Mouse (Mus musculus) CH12.LX (cell line): ENCODE data around the gene Syndig1l.

Source experiments
- CTCF ChIP-seq, 2 experiments: IDR thresholded peaks in 1 of 2; conservative IDR thresholded peaks in 1 of 2; 2 replicates each; pipeline ENCODE4 v1.5.1; 2011 to 2012; ENCODE audit warnings: low read depth in 2 of 2, low read length in 2 of 2, improper control_type of control experiment in 1 of 2, inconsistent platforms in 1 of 2, mild to moderate bottlenecking in 1 of 2, moderate library complexity in 1 of 2
- MAZ ChIP-seq: IDR thresholded peaks from 2 replicates; pipeline ENCODE4 v1.6.1; 2012; ENCODE audit warnings: low read depth, mild to moderate bottlenecking, inconsistent platforms, low read length, improper control_type of control experiment, moderate library complexity
- NRF1 ChIP-seq: IDR thresholded peaks from 2 replicates; pipeline ENCODE4 v1.6.1; 2014; ENCODE audit warnings: low read depth, mild to moderate bottlenecking, inconsistent platforms, low read length, improper control_type of control experiment, moderate library complexity
- POLR2A ChIP-seq: IDR thresholded peaks from 2 replicates; pipeline ENCODE4 v1.6.1; 2011; ENCODE audit warnings: low read depth, mild to moderate bottlenecking, improper control_type of control experiment, low read length
- POLR2AphosphoS2 ChIP-seq: IDR thresholded peaks from 2 replicates; pipeline ENCODE4 v1.6.1; 2011; ENCODE audit warnings: low read depth, low read length, improper control_type of control experiment
- TCF12 ChIP-seq: IDR thresholded peaks from 2 replicates; pipeline ENCODE4 v1.6.1; 2014; ENCODE audit warnings: low read depth, mild to moderate bottlenecking, inconsistent platforms, low read length, improper control_type of control experiment
- USF1 ChIP-seq: IDR thresholded peaks from 2 replicates; pipeline ENCODE4 v1.6.1; 2014; ENCODE audit warnings: low read depth, mild to moderate bottlenecking, inconsistent platforms, low read length, improper control_type of control experiment

DNA sequence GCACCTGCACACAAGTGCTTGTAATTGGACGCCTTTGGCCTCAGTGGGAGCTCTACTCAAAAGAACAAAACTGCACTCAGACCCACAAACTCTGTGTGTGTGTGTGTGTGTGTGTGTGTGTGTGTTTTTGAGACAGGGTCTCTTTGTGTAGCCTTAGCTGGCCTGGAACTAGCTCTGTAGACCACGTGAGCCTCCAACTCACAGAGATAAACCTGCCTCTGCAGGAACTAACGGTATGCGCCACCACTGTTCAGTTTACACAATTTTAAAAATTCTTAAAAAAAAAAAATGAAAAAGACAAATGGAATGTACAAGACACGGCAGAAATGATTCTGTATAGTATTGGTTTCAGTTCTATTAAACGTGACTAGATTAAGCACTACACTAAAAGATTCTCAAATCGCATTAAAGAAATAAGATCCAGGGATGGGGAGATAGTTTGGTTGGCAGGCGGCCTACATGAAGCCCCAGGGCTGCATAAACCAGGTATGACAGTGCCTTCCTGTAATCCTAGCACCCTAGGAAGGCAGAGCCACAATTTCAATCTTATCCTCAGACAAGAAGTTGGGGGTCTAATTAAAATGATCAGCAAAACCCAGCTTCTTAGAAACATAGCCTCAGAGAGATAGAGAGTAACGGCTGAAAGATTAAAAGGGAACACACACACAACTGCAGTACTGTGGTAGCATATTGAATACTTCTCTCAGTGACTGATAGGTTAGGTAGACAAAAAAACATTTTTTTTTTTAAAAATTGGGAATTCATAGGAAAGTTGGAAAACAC is 20.0 kb upstream of the Syndig1l start:
- no peak for TF ChIP-seq POLR2AphosphoS2
- TF ChIP-seq POLR2A = no peak
- no peak for TF ChIP-seq TCF12
- TF ChIP-seq USF1 = no peak
- no peak for TF ChIP-seq MAZ
- TF ChIP-seq CTCF (conservative IDR thresholded peaks at IDR 0.05 in 1 of 2, IDR thresholded peaks at IDR 0.05 in 1 of 2; ENCODE audit: low read depth in 2 of 2, low read length in 2 of 2) = no peak
- no peak for TF ChIP-seq NRF1
